Mouse (Mus musculus) heart, adult 2 months (tissue): ENCODE measurements around the gene Zfp750.

Experiments used
- CTCF ChIP-seq: fragments of 200-600 bp; IDR thresholded peaks from 2 replicates; pipeline ENCODE4 v1.8.1; 2022; ENCODE audit warnings: antibody characterized with exemption, mild to moderate bottlenecking, moderate library complexity
- EP300 ChIP-seq: fragments of 200-500 bp; IDR thresholded peaks from 2 replicates; pipeline ENCODE4 v1.6.1; 2011; ENCODE audit warnings: low read depth, low read length, control low read depth; ENCODE audit not compliant: insufficient read depth

DNA sequence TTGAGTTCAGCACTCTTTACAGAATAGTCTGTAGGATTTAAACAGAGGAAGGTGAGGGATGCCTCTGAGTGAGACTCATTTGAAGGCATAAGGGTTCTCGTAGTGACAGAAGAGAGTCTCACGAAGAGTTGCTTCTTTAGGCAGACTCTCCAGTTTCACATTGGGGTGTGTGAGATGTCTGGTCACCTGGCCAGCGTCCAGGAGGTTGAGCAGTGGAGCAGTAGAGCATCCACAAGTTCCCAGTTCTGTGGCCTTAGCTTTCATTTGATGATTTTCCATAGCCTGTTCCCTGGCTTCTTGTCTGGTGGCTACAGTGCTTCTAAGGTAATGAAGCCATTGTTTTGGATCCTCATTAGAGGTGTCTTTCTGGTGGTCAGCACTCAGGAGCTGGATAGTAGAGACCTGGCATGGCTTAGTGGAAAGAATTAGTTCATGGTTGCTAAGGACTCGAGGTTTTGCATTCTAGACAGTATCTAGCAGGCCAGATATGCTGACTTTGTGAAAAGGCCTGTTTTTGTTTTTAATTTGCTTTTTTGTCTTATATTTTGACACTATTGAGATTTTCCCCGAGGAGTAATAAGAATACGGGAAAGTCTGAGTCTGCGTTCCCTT is 33.8 kb upstream of the Zfp750 start:
- TF ChIP-seq CTCF = no peak
- TF ChIP-seq EP300 = no peak
